Comparison of ENCODE assay signal across 8 mouse cellular contexts in the genomic region with DNA sequence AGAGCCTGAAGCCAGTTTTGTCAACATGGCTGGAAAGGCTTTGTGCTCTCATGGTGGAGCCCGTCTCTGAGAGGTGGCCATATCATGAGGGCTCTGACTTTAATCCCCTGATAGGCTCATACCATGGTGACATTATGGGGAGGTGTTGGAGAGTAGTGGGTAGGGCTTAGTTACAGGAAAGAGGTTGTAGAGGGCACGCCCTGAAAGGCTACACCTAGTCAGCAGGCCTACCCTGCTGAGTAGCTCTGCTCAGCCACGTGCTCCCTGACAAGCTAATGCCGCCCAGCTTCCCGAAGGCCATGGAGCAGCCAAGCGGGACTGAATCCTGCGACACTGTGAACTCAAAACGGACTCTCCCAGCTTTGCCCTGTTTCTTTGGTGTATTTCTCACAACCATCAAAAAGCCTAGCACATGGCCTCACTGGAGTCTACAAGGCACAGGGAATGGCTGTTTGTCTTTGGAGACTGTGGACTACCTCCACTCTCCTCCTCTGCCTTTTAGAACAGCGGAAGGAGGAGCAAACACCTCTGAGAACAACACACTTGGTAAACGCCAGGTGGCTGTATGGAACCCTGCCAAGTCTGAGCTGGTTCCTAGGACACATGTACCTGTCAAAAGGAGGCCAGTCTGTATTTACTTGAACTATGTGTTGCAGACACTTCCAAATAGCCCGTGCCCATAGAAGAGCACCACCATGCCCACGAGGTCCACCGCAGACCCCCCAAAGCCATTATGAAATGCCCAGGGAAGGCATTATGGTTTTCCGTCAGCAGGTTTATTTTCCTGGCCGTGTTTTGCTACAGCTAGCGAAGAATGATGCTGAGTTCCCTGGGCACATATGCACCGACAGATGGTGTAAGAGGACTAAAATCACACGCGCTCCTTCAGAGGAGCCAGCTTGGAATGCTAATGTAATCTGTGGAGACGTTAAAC.
DNase-seq lines count a peak whose midpoint lies in the region; ATAC-seq and TF ChIP-seq lines count a peak whose summit lies in the region.

No protein-coding gene starts in this region.

- peak; percentile 98 for ATAC-seq in stomach, postnatal 0 days (ENCODE audit: low FRiP score, low TSS enrichment)

- in situ Hi-C loops in ES-E14 (cut with MboI; ENCODE audit: low sequenced_read_pairs in 2 of 2, unreplicated experiment in 2 of 2) = no loop called here

- H3K4me2 ChIP-seq in stomach, postnatal 0 days (replicated peaks; ENCODE audit: low read depth) = no peak overlapping the region

- no peak overlapping the region for H3K4me3 ChIP-seq in ES-E14 (ENCODE audit: insufficient read depth in 1 of 2, low read depth in 1 of 2, low read length in 2 of 2, poor library complexity in 1 of 2, severe bottlenecking in 1 of 2)
- no peak overlapping the region for H3K4me3 ChIP-seq in hindbrain, embryonic 10.5 days
- no peak overlapping the region for H3K4me3 ChIP-seq in stomach, postnatal 0 days (ENCODE audit: low read depth, low read length)

- peaks cover 0 to 11% of the 10 kb centered on the region in 2 experiments; a peak in 2 of 4 replicates for H3K4me1 ChIP-seq in ES-E14 (ENCODE audit: control insufficient read depth in 2 of 2, insufficient read depth in 2 of 2, low read length in 2 of 2, poor library complexity in 1 of 2)
- H3K4me1 ChIP-seq in hindbrain, embryonic 10.5 days (replicated peaks) = peaks cover 33% of the 10 kb centered on the region
- no peaks in the 10 kb centered on the region; the same call in 1 of the 2 replicates for H3K4me1 ChIP-seq in stomach, postnatal 0 days (replicated peaks; ENCODE audit: control insufficient read depth, insufficient read depth)

- peaks cover 6% of the 10 kb centered on the region; the same call in 1 of the 2 replicates for H3K36me3 ChIP-seq in ES-E14 (ENCODE audit: control insufficient read depth, insufficient read depth, low read length, poor library complexity, severe bottlenecking)
- 0 out of 2 replicates have a peak, but pooled peaks cover 3% of the 10 kb centered on the region for H3K36me3 ChIP-seq in hindbrain, embryonic 10.5 days
- H3K36me3 ChIP-seq in stomach, postnatal 0 days (ENCODE audit: control insufficient read depth, insufficient read depth, low read length) = no peaks in the 10 kb centered on the region

- no peak overlapping the region for H3K9ac ChIP-seq in ES-E14 (ENCODE audit: insufficient read depth, low read depth, low read length, poor library complexity, severe bottlenecking)
- H3K9ac ChIP-seq in stomach, postnatal 0 days (ENCODE audit: low read length) = no peak overlapping the region

- DNase-seq in ES-E14 (ENCODE audit: low read depth, low spot score) = peak; percentile 20
- peak; percentile 90 for DNase-seq in cerebellum, adult 11 months
- peak; percentile 15 for DNase-seq in hindbrain, embryonic 10.5 days (ENCODE audit: low spot score)
- peak; percentile 56 for DNase-seq in large intestine, adult 2 months (ENCODE audit: low read depth, low spot score)
- DNase-seq in lung, postnatal 10 days = peak; percentile 55
- peak; percentile 87 for DNase-seq in stomach, postnatal 0 days (ENCODE audit: low spot score)
- no peak for DNase-seq in adrenal gland, adult (ENCODE audit: inconsistent age in 2 of 2, low spot score in 1 of 2)
- DNase-seq in adrenal gland, adult 8-10 months = no peak

- 72% methylated on average over 20 of the region's 20 CpGs for WGBS in hindbrain, embryonic 10.5 days
- 53% methylated on average over 20 of the region's 20 CpGs for WGBS in large intestine, adult 2 months
- 53% methylated on average over 20 of the region's 20 CpGs for WGBS in stomach, postnatal 0 days

- no peak for TF ChIP-seq EP300 in stomach, postnatal 0 days (optimal IDR thresholded peaks at IDR 0.05)

- no peak overlapping the region for H3K27ac ChIP-seq in ES-E14 (ENCODE audit: insufficient read depth, low read depth, low read length, poor library complexity, severe bottlenecking)
- H3K27ac ChIP-seq in hindbrain, embryonic 10.5 days = no peak overlapping the region
- H3K27ac ChIP-seq in stomach, postnatal 0 days (replicated peaks) = peak overlapping the region; percentile 71

- H3K9me3 ChIP-seq in ES-E14 (ENCODE audit: control insufficient read depth, insufficient read depth, low read depth, low read length) = no peaks in the 10 kb centered on the region
- 0 out of 2 replicates have a peak, but pooled peaks cover 4% of the 10 kb centered on the region for H3K9me3 ChIP-seq in hindbrain, embryonic 10.5 days
- no peaks in the 10 kb centered on the region for H3K9me3 ChIP-seq in stomach, postnatal 0 days (ENCODE audit: control insufficient read depth, low read length)

- peak; percentile 75 for TF ChIP-seq CTCF in stomach, postnatal 0 days (IDR thresholded peaks at IDR 0.05; ENCODE audit: low read depth)

- H3K27me3 ChIP-seq in hindbrain, embryonic 10.5 days (ENCODE audit: insufficient read depth, poor library complexity, severe bottlenecking) = peaks cover 59% of the 10 kb centered on the region
- no peaks in the 10 kb centered on the region for H3K27me3 ChIP-seq in stomach, postnatal 0 days (ENCODE audit: control insufficient read depth, insufficient read depth, low read length)

TF ChIP-seq in ES-E14, 5 proteins besides CTCF, POLR2A, EP300 and RAD21:
- TF ChIP-seq HCFC1 (IDR thresholded peaks at IDR 0.05; ENCODE audit: borderline replicate concordance, insufficient read depth, low read length) = no peak
- no peak for TF ChIP-seq ZNF384 (IDR thresholded peaks at IDR 0.05; ENCODE audit: low read depth, low read length)
- TF ChIP-seq CHD2 (IDR thresholded peaks at IDR 0.05; ENCODE audit: low read depth, low read length) = no peak
- no peak for TF ChIP-seq ZC3H11A (IDR thresholded peaks at IDR 0.05; ENCODE audit: borderline replicate concordance, low read depth, low read length)
- no peak for TF ChIP-seq MAFK (IDR thresholded peaks at IDR 0.05; ENCODE audit: insufficient read depth, low read depth, low read length)

Comparison
In these comparisons a context has a peak if more than half of its experiments do, and no peak if none do; other contexts are left out.
1. DNase-seq: peak in ES-E14 (single experiment), cerebellum, adult 11 months (single experiment), hindbrain, embryonic 10.5 days (single experiment), large intestine, adult 2 months (single experiment), lung, postnatal 10 days (single experiment) and stomach, postnatal 0 days (single experiment); none in adrenal gland, adult (0 of 2) and adrenal gland, adult 8-10 months (single experiment).